Mouse (Mus musculus): ENCODE data around the gene Cdk18. TPM values are rescaled to one million over a fixed set of nuclear protein-coding genes. Genes with fewer than 3 reads are reported as not detected.
A peak's percentile ranks its signal among the peaks of the same experiment; 100 is the strongest.

The Cdk18 gene
- total RNA-seq, 2 experiments from 2014 or later: 14.7 to 16.0 TPM

DNA sequence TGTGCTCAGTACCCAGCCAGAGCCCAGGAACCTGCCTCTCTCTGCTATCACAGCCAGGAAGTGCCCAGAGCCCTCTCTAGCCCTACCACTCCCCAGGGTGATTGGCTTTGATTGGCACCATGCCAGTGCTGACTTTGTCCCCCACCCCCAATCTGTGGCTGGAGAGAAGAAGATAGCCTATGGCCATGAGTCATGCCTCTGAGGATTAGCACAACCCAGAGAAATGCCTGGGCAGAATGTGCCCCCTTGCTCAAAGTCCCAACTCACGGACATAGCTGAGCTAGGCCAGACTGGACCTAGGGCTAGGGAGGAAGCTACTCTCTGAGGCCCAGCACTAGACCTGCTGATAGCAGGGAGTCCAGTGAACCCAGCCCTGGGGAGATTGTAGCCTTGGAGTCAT lies 10.7 kb upstream of the Cdk18 start:
- no peak for DNase-seq

DNA sequence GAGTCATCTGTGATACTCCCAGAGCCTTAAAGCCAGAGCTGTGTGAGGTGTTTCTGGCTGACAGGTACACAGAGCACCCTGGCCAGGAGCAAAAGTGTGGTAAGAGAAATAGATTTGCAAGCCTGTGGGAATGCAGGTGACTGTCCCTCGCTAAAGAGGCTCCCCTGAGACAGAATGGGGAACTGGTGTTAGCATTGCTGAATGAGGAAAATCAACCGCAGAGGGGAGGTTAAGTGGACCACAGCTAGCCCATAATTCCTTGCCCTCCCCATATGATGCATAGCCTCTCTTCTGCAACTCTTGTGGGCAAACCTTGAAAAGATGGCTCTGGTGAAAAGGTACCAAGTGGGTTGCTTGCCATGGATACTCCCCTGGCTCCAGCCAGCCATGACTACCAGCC lies 9.9 kb upstream of the Cdk18 start:
- no peak for DNase-seq

DNA sequence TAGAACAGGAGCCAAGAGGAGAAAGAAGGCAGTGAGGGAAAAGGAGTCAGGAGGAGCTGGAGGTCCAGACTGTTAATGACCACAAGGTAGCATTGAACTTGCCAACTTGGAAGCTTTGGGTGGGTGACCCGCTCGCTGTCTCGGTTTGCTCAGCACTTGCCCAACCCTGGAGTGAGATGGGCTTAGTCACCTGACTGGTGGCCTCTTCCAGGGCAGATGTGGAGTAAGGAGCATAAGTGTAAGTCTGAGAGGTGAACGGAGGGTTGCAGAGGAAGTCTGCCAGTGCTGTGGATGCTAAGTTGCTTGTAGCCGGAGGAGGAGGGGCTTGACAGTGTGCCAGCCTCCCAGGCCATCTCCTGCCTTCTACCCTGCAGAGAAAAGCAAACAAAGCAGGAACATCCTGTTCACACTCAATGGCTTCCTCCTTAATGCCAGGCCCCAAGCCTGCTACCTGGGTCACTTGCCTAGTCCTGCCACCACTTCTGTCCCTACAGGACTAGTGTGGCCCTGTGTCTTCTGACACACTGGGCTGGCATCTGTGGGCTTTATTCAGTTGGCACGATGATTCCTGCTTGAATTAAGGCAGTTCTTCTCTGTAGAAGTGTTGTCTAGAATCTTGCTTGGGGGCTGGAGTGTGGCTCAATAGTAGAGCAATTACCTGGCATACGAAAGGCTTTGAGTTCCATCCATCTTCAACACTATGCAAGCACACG lies 6.6 kb upstream of the Cdk18 start:
- no peak for DNase-seq

DNA sequence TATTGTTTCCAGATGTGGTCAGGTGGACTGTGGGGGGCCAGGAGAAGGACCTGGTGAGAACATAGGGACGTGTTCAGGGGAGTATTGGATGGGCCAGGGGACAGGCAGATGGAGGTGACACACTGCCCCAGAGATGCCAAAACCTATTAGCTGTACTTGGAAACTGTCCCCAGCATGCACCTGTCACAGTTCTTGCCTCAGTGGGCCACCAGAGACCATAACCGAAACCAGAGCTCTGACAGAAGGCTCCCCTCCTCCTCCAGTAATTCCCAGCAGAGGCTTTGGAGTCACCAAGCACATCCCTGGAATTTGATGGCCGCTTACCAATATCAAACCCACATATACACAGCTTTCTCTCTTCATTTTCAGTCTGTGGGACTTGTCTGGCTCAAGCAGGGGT lies 5.4 kb upstream of the Cdk18 start:
- DNase-seq: no peak

GRCm38 (mm10) chr1:132144223-132144622 lies 4.7 kb upstream of the Cdk18 start:
- no peak for DNase-seq

- DNase-seq: no peak
These were observed 4.2 kb upstream of the Cdk18 start for GRCm38 (mm10) chr1:132143730-132144129.

GRCm38 (mm10) chr1:132143079-132143478 lies 3.6 kb upstream of the Cdk18 start:
- no peak for DNase-seq

GRCm38 (mm10) chr1:132141753-132142152 lies 2.3 kb upstream of the Cdk18 start:
- no peak for DNase-seq

GRCm38 (mm10) chr1:132141166-132141565 lies 1.7 kb upstream of the Cdk18 start:
- no peak for DNase-seq

DNA sequence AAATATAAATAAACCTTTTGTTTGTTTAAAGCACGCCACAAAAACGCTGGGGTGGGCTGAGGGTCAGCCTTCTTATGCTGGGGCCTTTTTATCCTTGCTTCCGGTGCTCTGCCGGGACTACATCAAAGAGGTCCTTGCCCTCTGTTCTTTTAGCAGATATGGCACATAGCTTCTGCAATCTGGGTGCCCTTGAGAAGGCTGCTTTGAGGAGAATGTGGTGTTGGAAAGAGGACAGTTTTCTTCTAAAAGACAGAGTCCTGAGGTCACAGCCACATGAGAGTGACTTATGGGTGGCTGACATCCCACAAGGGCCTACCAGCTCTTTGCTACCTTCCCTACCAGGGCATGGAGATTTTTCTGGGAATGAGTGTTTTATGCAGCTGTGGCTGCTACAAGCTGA lies 1.1 kb upstream of the Cdk18 start:
- DNase-seq: no peak

- peak in 1 of 2 experiments; percentile 70 for DNase-seq
These were observed 687 bp upstream of the Cdk18 start for GRCm38 (mm10) chr1:132140171-132140570.

GRCm38 (mm10) chr1:132138576-132139415 lies 688 bp downstream of the Cdk18 start:
- no peak for DNase-seq

DNA sequence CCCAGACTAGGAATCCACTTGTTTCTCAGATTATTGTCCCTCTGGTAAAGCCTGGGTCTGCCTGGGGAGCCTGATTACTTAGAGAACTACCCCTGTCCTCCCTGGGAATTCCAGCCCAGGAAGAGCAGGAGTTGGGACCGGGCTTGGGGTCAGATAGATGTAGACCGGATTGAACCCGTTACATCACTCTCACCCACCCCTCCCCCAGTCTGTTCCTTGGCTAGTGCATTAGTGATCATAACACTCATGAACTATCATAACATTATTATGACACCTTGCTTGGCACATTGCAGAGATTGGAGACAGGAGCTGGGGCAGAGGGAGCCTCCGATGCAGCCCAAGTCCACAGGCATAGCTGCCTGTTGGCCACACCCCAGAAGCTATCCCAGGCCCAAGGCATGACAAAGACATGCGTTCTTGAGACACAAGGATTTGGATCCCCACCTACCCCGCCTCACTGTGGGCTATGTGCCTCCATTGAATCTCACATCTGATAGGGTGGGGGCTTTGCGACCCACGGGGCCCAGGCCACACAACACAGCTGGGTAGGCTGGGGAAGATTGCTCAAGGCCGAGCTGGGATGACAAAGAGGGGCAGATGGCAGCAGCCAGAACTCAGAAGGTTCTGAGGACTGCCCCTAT lies 1.4 kb downstream of the Cdk18 start:
- DNase-seq: no peak

- DNase-seq: no peak
These were observed 2.6 kb downstream of the Cdk18 start for GRCm38 (mm10) chr1:132136847-132137246.

GRCm38 (mm10) chr1:132135631-132136030 lies 3.9 kb downstream of the Cdk18 start:
- DNase-seq: no peak

GRCm38 (mm10) chr1:132128311-132128710 lies 11.2 kb downstream of the Cdk18 start:
- peak; percentile 15 to 50 for DNase-seq

DNA sequence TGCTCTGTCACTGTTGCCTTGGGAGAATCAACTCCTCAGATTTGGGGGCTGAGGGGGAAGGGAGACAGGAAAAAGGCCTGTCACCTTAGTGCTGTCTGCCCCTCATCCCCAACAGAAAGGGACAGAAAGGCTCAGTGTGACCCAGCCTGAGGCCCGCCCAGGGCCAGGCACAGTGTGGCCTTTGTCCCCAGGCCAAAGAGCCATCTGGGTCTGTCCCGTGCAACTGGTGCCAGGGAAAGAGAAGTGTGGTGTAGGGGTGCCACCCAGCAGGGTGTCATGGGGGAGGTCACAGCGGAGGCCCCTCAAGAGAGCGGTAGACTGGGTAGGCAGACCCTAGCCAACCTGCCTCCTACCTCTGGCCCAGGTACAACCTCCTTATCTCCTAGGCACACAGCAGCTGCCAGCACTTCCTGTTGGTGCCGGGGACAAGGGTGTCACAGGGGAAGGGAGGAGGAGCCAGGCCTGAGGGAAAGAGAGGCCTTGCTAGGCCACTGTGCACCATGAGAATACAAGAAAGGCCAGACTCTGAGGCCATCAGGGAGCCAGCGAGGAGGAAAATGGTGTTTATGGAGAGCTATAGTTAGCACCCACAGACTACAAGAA lies 13.6 kb downstream of the Cdk18 start:
- DNase-seq: peak; percentile 25

DNA sequence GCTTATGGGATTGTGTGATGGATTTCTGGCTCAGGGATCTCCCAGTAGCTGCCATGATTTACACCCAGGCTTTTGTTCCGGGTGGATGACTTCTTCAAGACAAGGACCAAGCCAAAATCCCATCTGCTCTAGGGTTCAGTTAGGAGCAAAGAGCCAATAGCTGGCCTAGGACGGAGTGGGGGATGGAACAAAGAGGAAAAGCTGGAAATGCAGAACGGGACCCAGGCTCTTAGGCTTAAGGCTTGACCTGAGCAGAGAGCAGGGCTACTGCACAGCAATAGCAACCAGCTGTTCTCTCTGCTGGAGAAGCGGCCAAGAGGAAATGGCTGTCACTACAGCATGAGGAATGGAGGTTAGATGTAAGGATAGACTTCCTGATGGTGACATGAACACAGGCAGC lies 14.2 kb downstream of the Cdk18 start:
- DNase-seq: peak; percentile 26 to 40

DNA sequence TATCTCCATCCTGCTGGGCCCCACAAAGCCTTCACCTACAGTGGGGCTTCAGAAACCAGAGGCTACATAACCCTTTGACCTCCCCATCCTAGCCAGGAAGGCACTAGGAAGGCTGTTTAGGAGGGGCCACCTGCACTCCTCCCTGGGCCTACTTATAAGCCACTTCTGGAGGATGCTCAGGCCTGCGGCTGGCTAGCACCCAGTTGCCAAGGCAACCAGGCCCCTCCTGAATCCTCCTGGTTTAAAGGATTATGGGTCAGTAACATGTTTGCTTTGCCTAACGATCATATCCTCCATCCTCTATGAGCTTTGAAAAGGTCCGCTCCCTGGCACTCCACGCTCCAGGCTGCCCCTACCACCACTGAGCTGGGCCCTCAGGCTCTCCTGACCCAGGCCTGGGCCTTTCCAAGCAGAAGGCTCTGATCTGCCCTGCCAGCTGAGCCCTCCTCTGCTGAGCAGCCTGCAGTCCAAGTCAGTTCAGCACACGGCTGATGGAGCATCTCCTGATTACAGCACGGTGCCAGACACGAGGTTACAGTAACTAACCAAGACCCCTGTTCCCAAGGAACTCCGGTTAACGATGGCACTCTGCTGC lies 16.0 kb downstream of the Cdk18 start:
- no peak for DNase-seq

DNA sequence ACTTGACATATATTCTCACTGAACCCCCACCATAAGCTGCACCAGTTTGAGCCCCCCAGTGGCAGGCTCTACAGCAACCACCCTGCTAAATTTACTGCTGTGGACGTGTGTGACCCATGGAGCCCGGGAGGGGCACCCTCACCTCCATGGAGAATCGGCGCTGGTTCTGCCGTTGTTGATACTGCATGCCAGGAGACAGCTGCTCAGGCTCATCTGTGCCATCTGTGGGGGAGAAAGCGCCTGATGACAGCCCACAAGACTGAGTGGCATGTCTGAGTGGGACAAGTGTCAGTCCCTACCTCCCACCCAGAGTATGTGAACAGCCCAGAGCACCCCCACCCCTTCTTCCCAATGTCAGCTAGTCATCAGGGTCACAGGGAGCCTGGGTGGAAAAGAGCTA lies 17.6 kb downstream of the Cdk18 start:
- no peak for DNase-seq

DNA sequence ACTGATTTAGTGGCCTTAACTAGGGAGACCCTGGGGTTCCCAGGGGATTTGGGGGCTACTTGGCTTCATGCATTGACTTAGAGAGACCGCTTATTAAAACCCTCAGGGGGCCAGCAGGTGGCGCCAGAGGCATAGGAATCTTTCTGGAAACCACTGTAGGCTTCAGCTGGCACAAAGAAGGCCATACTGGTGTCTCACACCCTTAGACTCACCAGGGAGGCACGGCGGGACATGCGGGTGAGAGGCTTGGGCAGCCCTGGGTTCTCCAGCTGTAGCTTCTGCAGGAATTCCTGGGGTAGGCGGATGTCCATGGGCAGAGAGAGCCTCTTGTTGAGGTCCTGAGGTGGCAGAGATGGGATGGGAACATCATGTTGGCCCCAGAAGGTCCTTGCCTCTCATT lies 18.2 kb downstream of the Cdk18 start:
- DNase-seq: peak; percentile 79 to 94

DNA sequence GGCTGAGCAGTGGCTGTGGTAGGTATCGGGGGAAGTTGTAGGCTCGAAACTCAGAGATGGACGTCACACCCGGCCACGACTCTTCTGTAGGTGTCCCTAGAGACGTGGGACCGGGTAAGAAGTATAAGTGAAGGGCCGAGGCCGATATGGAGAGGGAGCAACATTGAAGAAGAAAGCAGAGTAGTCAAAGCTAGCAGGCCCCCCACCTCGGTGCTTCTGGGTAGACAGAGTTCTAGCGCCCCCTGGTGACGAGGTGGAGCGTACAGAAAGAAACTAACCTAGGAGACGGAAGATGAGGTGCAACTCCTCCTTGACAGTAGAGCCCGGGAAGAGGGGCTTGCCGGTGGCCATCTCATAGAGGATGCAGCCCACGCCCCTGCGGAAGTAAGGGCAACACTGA lies 22.9 kb downstream of the Cdk18 start:
- peak; percentile 58 to 85 for DNase-seq

All from heart, adult 18-20 months (tissue).